Mouse (Mus musculus) CH12.LX (cell line): Measurements from ENCODE around the gene Gcnt2. TPM values are rescaled to one million over a fixed set of nuclear protein-coding genes. Genes with fewer than 3 reads are reported as not detected.

Experiments
- DNase-seq: peaks from one replicate; pipeline ENCODE4 v3.0.0-alpha.2; 2013; ENCODE audit errors: extremely low read depth
- H3K27ac ChIP-seq: 2 replicates; pipeline ENCODE4 v1.5.1; 2012; ENCODE audit warnings: low read depth, mild to moderate bottlenecking, control low read depth, moderate library complexity; ENCODE audit not compliant: insufficient read depth
- H3K27me3 ChIP-seq: replicated peaks from 2 replicates; pipeline ENCODE3; 2012; ENCODE audit warnings: inconsistent platforms
- H3K36me3 ChIP-seq, 2 experiments: replicated peaks in 1 of 2; 2 replicates each; pipeline versions ENCODE3 to v1.6.1; 2012; ENCODE audit warnings: inconsistent platforms in 1 of 2, low read length in 1 of 2, mild to moderate bottlenecking in 1 of 2, mixed read lengths in 1 of 2, moderate library complexity in 1 of 2; ENCODE audit not compliant: control insufficient read depth in 1 of 2, insufficient read depth in 1 of 2
- H3K4me1 ChIP-seq, 2 experiments: 2 replicates each; pipeline ENCODE4 v1.6.1; 2012; ENCODE audit warnings: inconsistent platforms in 1 of 2, moderate library complexity in 1 of 2; ENCODE audit not compliant: insufficient read depth in 2 of 2, control insufficient read depth in 1 of 2
- H3K4me2 ChIP-seq: 2 replicates; pipeline ENCODE4 v1.6.1; 2012; ENCODE audit warnings: low read depth, mild to moderate bottlenecking, control low read depth; ENCODE audit not compliant: poor library complexity, insufficient read depth, severe bottlenecking
- H3K4me3 ChIP-seq, 3 experiments: fragments of 150-350 bp in 1 of 3; sonication (generic) in 1 of 3; replicated peaks in 1 of 3; 2 replicates each; pipeline versions ENCODE3 to v1.5.1; 2011 to 2012; ENCODE audit warnings: low read depth in 2 of 3, low read length in 2 of 3, mild to moderate bottlenecking in 2 of 3, moderate library complexity in 2 of 3, control low read depth in 1 of 3, improper control_type of control experiment in 1 of 3, inconsistent platforms in 1 of 3, mixed read lengths in 1 of 3; ENCODE audit not compliant: poor library complexity in 1 of 3
- H3K79me2 ChIP-seq: replicated peaks from 2 replicates; pipeline ENCODE4 v1.6.1; 2012; ENCODE audit warnings: mild to moderate bottlenecking, moderate library complexity; ENCODE audit not compliant: control insufficient read depth, poor library complexity, insufficient read depth, severe bottlenecking; ENCODE audit errors: extremely low read depth
- H3K9ac ChIP-seq: 2 replicates; pipeline ENCODE4 v1.6.1; 2012; ENCODE audit warnings: low read depth, mild to moderate bottlenecking, control low read depth, moderate library complexity; ENCODE audit not compliant: insufficient read depth
- H3K9me3 ChIP-seq: replicated peaks from 2 replicates; pipeline ENCODE3; 2012; ENCODE audit warnings: low read length, inconsistent platforms, mixed read lengths
- BHLHE40 ChIP-seq: IDR thresholded peaks from 2 replicates; pipeline ENCODE4 v1.6.1; 2011; ENCODE audit warnings: mild to moderate bottlenecking, low read depth, low read length, improper control_type of control experiment
- CHD1 ChIP-seq: IDR thresholded peaks from 2 replicates; pipeline ENCODE4 v1.6.1; 2012; ENCODE audit warnings: low read depth, low read length, improper control_type of control experiment, inconsistent platforms
- CHD2 ChIP-seq: IDR thresholded peaks from 2 replicates; pipeline ENCODE4 v1.6.1; 2011; ENCODE audit warnings: low read length, improper control_type of control experiment
- CTCF ChIP-seq, 2 experiments: IDR thresholded peaks in 1 of 2; conservative IDR thresholded peaks in 1 of 2; 2 replicates each; pipeline ENCODE4 v1.5.1; 2011 to 2012; ENCODE audit warnings: low read depth in 2 of 2, low read length in 2 of 2, improper control_type of control experiment in 1 of 2, inconsistent platforms in 1 of 2, mild to moderate bottlenecking in 1 of 2, moderate library complexity in 1 of 2
- E2F4 ChIP-seq: IDR thresholded peaks from 2 replicates; pipeline ENCODE4 v1.6.1; 2011; ENCODE audit warnings: low read depth, low read length, improper control_type of control experiment; ENCODE audit not compliant: insufficient replicate concordance
- EP300 ChIP-seq: IDR thresholded peaks from 2 replicates; pipeline ENCODE4 v1.6.1; 2011; ENCODE audit warnings: low read length, improper control_type of control experiment
- HCFC1 ChIP-seq: IDR thresholded peaks from 2 replicates; pipeline ENCODE4 v1.6.1; 2012; ENCODE audit warnings: low read depth, mild to moderate bottlenecking, inconsistent platforms, low read length, improper control_type of control experiment
- IRF4 ChIP-seq: IDR thresholded peaks from 2 replicates; pipeline ENCODE4 v1.6.1; 2014; ENCODE audit warnings: low read depth, mild to moderate bottlenecking, inconsistent platforms, low read length, improper control_type of control experiment
- KAT2A ChIP-seq: IDR thresholded peaks from 2 replicates; pipeline ENCODE4 v1.6.1; 2012; ENCODE audit warnings: low read length, improper control_type of control experiment, inconsistent platforms; ENCODE audit not compliant: insufficient replicate concordance
- MAFK ChIP-seq: IDR thresholded peaks from 2 replicates; pipeline ENCODE4 v1.6.1; 2011; ENCODE audit warnings: low read length, improper control_type of control experiment; ENCODE audit not compliant: insufficient replicate concordance
- MAX ChIP-seq: IDR thresholded peaks from 2 replicates; pipeline ENCODE4 v1.6.1; 2011; ENCODE audit warnings: low read length, improper control_type of control experiment
- MAZ ChIP-seq: IDR thresholded peaks from 2 replicates; pipeline ENCODE4 v1.6.1; 2012; ENCODE audit warnings: low read depth, mild to moderate bottlenecking, inconsistent platforms, low read length, improper control_type of control experiment, moderate library complexity
- MEF2A ChIP-seq: IDR thresholded peaks from 2 replicates; pipeline ENCODE4 v1.6.1; 2014; ENCODE audit warnings: low read depth, mild to moderate bottlenecking, inconsistent platforms, low read length, improper control_type of control experiment, borderline replicate concordance
- MXI1 ChIP-seq: IDR thresholded peaks from 2 replicates; pipeline ENCODE4 v1.6.1; 2011; ENCODE audit warnings: mild to moderate bottlenecking, low read depth, low read length, improper control_type of control experiment
- MYC ChIP-seq: IDR thresholded peaks from 2 replicates; pipeline ENCODE4 v1.6.1; 2011; ENCODE audit warnings: low read depth, mild to moderate bottlenecking, improper control_type of control experiment, low read length
- PAX5 ChIP-seq: IDR thresholded peaks from 2 replicates; pipeline ENCODE4 v1.6.1; 2012; ENCODE audit warnings: low read length, inconsistent platforms, mixed read lengths
- POLR2A ChIP-seq: IDR thresholded peaks from 2 replicates; pipeline ENCODE4 v1.6.1; 2011; ENCODE audit warnings: low read depth, mild to moderate bottlenecking, improper control_type of control experiment, low read length
- RAD21 ChIP-seq: IDR thresholded peaks from 2 replicates; pipeline ENCODE4 v1.6.1; 2011; ENCODE audit warnings: low read depth, mild to moderate bottlenecking, low read length, improper control_type of control experiment, moderate library complexity
- RCOR1 ChIP-seq: conservative IDR thresholded peaks from 2 replicates; pipeline ENCODE4 v1.6.1; 2012; ENCODE audit warnings: low read depth, mild to moderate bottlenecking, inconsistent platforms, low read length, improper control_type of control experiment
- SIN3A ChIP-seq: IDR thresholded peaks from 2 replicates; pipeline ENCODE4 v1.6.1; 2012; ENCODE audit warnings: low read length, improper control_type of control experiment, inconsistent platforms
- SMC3 ChIP-seq: IDR thresholded peaks from 2 replicates; pipeline ENCODE4 v1.6.1; 2011; ENCODE audit warnings: low read depth, low read length, improper control_type of control experiment
- TCF12 ChIP-seq: IDR thresholded peaks from 2 replicates; pipeline ENCODE4 v1.6.1; 2014; ENCODE audit warnings: low read depth, mild to moderate bottlenecking, inconsistent platforms, low read length, improper control_type of control experiment
- UBTF ChIP-seq: IDR thresholded peaks from 2 replicates; pipeline ENCODE4 v1.6.1; 2012; ENCODE audit warnings: low read depth, mild to moderate bottlenecking, inconsistent platforms, low read length, improper control_type of control experiment, moderate library complexity
- USF1 ChIP-seq: IDR thresholded peaks from 2 replicates; pipeline ENCODE4 v1.6.1; 2014; ENCODE audit warnings: low read depth, mild to moderate bottlenecking, inconsistent platforms, low read length, improper control_type of control experiment
- USF2 ChIP-seq: conservative IDR thresholded peaks from 2 replicates; pipeline ENCODE4 v1.6.1; 2011; ENCODE audit warnings: low read depth, low read length, improper control_type of control experiment
- ZKSCAN1 ChIP-seq: IDR thresholded peaks from 2 replicates; pipeline ENCODE4 v1.6.1; 2012; ENCODE audit warnings: low read depth, inconsistent platforms, low read length, improper control_type of control experiment, borderline replicate concordance
- ZMIZ1 ChIP-seq: IDR thresholded peaks from 2 replicates; pipeline ENCODE4 v1.6.1; 2012; ENCODE audit warnings: low read depth, mild to moderate bottlenecking, inconsistent platforms, low read length, improper control_type of control experiment
- ZNF384 ChIP-seq: IDR thresholded peaks from 2 replicates; pipeline ENCODE4 v1.6.1; 2012; ENCODE audit warnings: low read depth, low read length, improper control_type of control experiment, inconsistent platforms
- dilution Hi-C: fragments of 300-500 bp; cut with MboI; formaldehyde crosslinking; loops from 2 replicates; pipeline ENCODE4 v1.14.3; 2020; ENCODE audit warnings: low sequenced_read_pairs; ENCODE audit not compliant: extremely low pct_unique_long_range_greater_than_20kb, extremely low pct_ligation_motif_present
- in situ Hi-C: fragments of 300-500 bp; cut with MboI; formaldehyde crosslinking; loops from 3 replicates; pipeline ENCODE4 v1.14.3; 2019; ENCODE audit warnings: low sequenced_read_pairs, low pct_ligation_motif_present, low pct_unique_long_range_greater_than_20kb, mixed read lengths
- polyA plus RNA-seq: library from polyadenylated mRNA; unstranded; fragments of >175 nt; gene quantifications from 2 replicates; pipeline ENCODE4 v1.2.1, GENCODE M21; 2012; ENCODE audit warnings: low read depth; ENCODE audit not compliant: insufficient read length
- total RNA-seq, 2 experiments: library from RNA; depleted of rRNA; stranded (reverse); fragments of 300-350 nt in 1 of 2; fragments of >200 nt in 1 of 2; gene quantifications; 2 replicates each; pipeline ENCODE4 v1.2.3; 2012 to 2014

The Gcnt2 gene
- total and polyA plus RNA-seq, 3 experiments = not detected

DNA sequence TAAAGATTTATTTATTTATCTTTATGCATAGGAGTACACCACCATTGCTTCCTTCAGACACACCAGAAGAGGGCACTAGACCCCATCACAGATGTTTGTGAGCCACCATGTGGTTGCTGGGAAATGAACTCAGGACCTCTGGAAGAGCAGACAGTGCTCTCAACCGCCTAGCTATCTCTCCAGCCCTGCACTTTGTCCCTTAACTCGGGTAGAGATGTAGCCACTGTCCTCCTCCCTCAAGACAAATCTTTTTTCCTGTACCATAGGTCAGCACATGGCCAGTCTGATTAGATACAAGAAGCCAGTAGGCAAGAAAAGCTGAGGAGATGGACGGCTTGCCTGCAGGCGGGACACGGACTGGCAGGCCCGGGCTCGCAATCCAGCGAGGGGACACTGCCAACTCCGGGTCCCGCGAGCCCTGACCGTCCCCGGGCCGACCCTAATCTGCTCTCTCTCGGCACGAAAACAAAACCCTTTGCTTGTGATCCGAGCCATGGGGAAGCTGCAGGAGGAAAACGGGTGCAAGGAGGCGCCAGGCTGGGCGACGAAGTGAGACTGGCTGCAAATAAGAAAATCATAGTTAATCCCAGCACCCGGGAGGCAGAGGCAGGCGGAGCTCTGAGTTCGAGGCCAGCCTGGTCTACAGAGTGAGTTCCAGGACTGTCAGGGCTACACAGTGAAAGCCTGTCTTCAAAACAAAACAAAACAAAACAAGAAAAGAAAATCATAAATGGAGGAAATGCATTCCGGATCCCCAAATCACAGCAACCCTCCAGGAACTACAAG lies 140.8 kb downstream of the Gcnt2 start:
- no peaks in the 10 kb centered on the region for H3K9me3 ChIP-seq
- peak overlapping the region; percentile 76 for H3K9ac ChIP-seq
- H3K4me2 ChIP-seq = peak overlapping the region; percentile 83
- peak; percentile 42 for DNase-seq
- in situ Hi-C loops (loop anchor here (25.0 kb wide), 2 partner anchors 237 to 587 kb away; partner anchors contain the start of gene Smim13), dilution Hi-C loops (no loop called here)
- H3K27me3 ChIP-seq = no peaks in the 10 kb centered on the region
- H3K79me2 ChIP-seq = peaks cover 31% of the 10 kb centered on the region
- peaks cover 8 to 24% of the 10 kb centered on the region in 2 experiments for H3K36me3 ChIP-seq
- peak overlapping the region; percentile 92 to 100 (median 98) for H3K4me3 ChIP-seq
- peak overlapping the region; percentile 40 for H3K27ac ChIP-seq
- peaks cover 3 to 19% of the 10 kb centered on the region in 2 experiments; a peak in 3 of 4 replicates for H3K4me1 ChIP-seq
- TF ChIP-seq MEF2A = no peak
- no peak for TF ChIP-seq CHD1
- no peak for TF ChIP-seq SMC3
- no peak for TF ChIP-seq USF2
- TF ChIP-seq RAD21 = no peak
- no peak for TF ChIP-seq ZNF384
- TF ChIP-seq CTCF (conservative IDR thresholded peaks at IDR 0.05 in 1 of 2, IDR thresholded peaks at IDR 0.05 in 1 of 2; ENCODE audit: low read depth in 2 of 2, low read length in 2 of 2) = peak in 1 of 2 experiments; percentile 59; a peak in 2 of 4 replicates
- TF ChIP-seq KAT2A = no peak
- no peak for TF ChIP-seq SIN3A
- no peak for TF ChIP-seq MAX
- no peak for TF ChIP-seq EP300
- TF ChIP-seq MYC = peak; percentile 28; the same call in 1 of the 2 replicates

DNA sequence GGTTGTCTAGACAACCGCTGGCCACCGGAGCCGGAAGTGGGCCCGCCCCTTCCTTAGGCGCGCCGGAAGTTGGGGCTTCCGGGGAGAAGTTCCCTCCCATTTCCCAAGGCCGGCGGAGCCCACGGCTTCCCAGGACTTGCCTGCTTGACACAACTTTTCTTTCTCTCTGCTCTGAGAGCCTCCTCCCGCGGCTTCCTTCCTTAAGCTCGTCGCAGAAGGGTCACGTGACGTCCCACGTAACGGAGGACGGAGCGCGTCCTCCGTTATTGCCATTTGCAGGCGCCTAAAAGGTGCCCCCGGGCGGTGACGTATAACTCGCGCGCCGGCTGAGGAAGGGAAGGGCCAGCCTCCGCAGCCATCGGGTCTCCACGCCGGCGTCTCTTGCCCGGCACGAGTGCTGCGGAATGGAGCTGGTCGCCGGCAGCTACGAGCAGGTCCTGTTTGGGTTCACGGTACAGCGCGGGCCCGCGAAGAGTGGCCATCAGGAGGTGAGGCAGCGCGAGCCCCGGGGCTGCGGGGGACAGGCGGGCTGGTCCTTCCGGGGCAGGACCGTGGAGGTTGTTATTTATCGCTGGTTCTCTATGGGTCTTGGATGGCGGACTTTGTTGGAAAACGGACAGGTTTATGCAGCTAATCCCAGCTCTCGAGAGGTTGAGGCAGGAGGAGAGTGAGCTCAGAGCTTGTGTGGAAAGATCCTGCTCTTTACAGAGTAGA lies 141.5 kb downstream of the Gcnt2 start, which contains the start of gene Pak1ip1:
TSS of gene Pak1ip1 (plus strand) at position 98 of the 714 bp plus-strand sequence.
- Histone ChIP-seq H3K9me3 (no peaks in the 10 kb centered on the region), H3K4me3 (peak within 1 kb of the TSS; percentile 92 to 100 (median 98)), H3K36me3 (peaks cover 16 to 31% of the 10 kb centered on the region in 2 experiments), H3K9ac (peak within 1 kb of the TSS; percentile 76), H3K27me3 (no peaks in the 10 kb centered on the region), H3K27ac (peak within 1 kb of the TSS; percentile 80), H3K4me1 (peaks cover 3 to 19% of the 10 kb centered on the region in 2 experiments; a peak in 3 of 4 replicates), H3K79me2 (peaks cover 31% of the 10 kb centered on the region), H3K4me2 (peak within 1 kb of the TSS; percentile 83)
- dilution Hi-C loops = no loop called here
- DNase-seq = peak; percentile 88
- in situ Hi-C loops = loop anchor here (25.0 kb wide), 2 partner anchors 236 to 586 kb away; partner anchors contain the start of gene Smim13
- TF ChIP-seq MEF2A = peak; percentile 62; the same call in 1 of the 2 replicates
- no peak for TF ChIP-seq UBTF
- TF ChIP-seq E2F4 = no peak
- TF ChIP-seq SIN3A = peak; percentile 95
- peak; percentile 80; the same call in 1 of the 2 replicates for TF ChIP-seq KAT2A
- TF ChIP-seq MAZ = peak; percentile 83
- peak; percentile 89 for TF ChIP-seq HCFC1
- TF ChIP-seq ZMIZ1 = peak; percentile 74; the same call in 1 of the 2 replicates
- no peak for TF ChIP-seq CTCF (conservative IDR thresholded peaks at IDR 0.05 in 1 of 2, IDR thresholded peaks at IDR 0.05 in 1 of 2; ENCODE audit: low read depth in 2 of 2, low read length in 2 of 2)
- no peak for TF ChIP-seq IRF4
- no peak for TF ChIP-seq EP300
- no peak for TF ChIP-seq PAX5
- no peak for TF ChIP-seq MAFK
- TF ChIP-seq TCF12 = peak; percentile 62
- TF ChIP-seq MXI1 = peak; percentile 94
- TF ChIP-seq USF2 = peak; percentile 80
- TF ChIP-seq ZKSCAN1 = no peak
- TF ChIP-seq RAD21 = no peak
- peak; percentile 79 for TF ChIP-seq BHLHE40
- peak; percentile 61 for TF ChIP-seq POLR2A
- no peak for TF ChIP-seq ZNF384
- TF ChIP-seq CHD2 = no peak
- peak; percentile 91 for TF ChIP-seq USF1
- TF ChIP-seq RCOR1 = no peak
- peak; percentile 74 for TF ChIP-seq MYC
